Mouse (Mus musculus) heart, embryonic 15.5 days (tissue): ENCODE measurements at regions not wholly inside any gene's neighbourhood (a gene's known extent, or its start where the extent isn't known, plus 50 kb on each side); places are given as distances from the start of the nearest gene placed in this dataset.

Source experiments
- ATAC-seq: fragments of 200-750 bp; cut with Nextera tagmentation; replicated peaks from 2 replicates; pipeline ENCODE4 v1.8.0; 2017; ENCODE audit warnings: low read depth, moderate TSS enrichment; ENCODE audit not compliant: insufficient number of reproducible peaks, insufficient read depth, low FRiP score
- H3K27ac ChIP-seq: fragments of 300-500 bp; sonication (generic); 2 replicates; pipeline ENCODE4 v1.5.1; 2015; ENCODE audit warnings: mild to moderate bottlenecking, inconsistent platforms
- H3K27me3 ChIP-seq: fragments of 300-500 bp; sonication (generic); 2 replicates; pipeline ENCODE4 v1.6.1; 2015; ENCODE audit warnings: inconsistent platforms
- H3K36me3 ChIP-seq: fragments of 300-500 bp; sonication (generic); 2 replicates; pipeline ENCODE4 v1.6.1; 2015; ENCODE audit warnings: mild to moderate bottlenecking, inconsistent platforms
- H3K4me1 ChIP-seq: fragments of 300-500 bp; sonication (generic); replicated peaks from 2 replicates; pipeline ENCODE4 v1.6.1; 2015; ENCODE audit warnings: inconsistent platforms
- H3K4me2 ChIP-seq: fragments of 300-500 bp; sonication (generic); 2 replicates; pipeline ENCODE4 v1.6.1; 2015; ENCODE audit warnings: inconsistent platforms, mild to moderate bottlenecking, moderate library complexity
- H3K4me3 ChIP-seq: fragments of 300-500 bp; sonication (generic); 2 replicates; pipeline ENCODE4 v1.5.1; 2015; ENCODE audit warnings: mild to moderate bottlenecking, inconsistent platforms
- H3K9ac ChIP-seq: fragments of 300-500 bp; sonication (generic); 2 replicates; pipeline ENCODE4 v1.6.1; 2015; ENCODE audit warnings: mild to moderate bottlenecking, inconsistent platforms
- H3K9me3 ChIP-seq: fragments of 300-500 bp; sonication (generic); replicated peaks from 2 replicates; pipeline ENCODE4 v1.6.1; 2016; ENCODE audit warnings: inconsistent platforms
- WGBS: fragments of 180-500 bp; shearing (Covaris S2); methylation state at CpG from one replicate; pipeline ENCODE4 v1.1.7; 2015; ENCODE audit warnings: mixed read lengths; 5-methylcytosine and 5-hydroxymethylcytosine counted together

- Histone ChIP-seq H3K4me2 (no peak overlapping the region), H3K9ac (no peak overlapping the region), H3K4me3 (no peak overlapping the region), H3K4me1 (0 out of 2 replicates have a peak, but pooled peaks cover 3% of the 10 kb centered on the region), H3K27me3 (no peaks in the 10 kb centered on the region), H3K9me3 (no peaks in the 10 kb centered on the region), H3K27ac (no peak overlapping the region), H3K36me3 (no peaks in the 10 kb centered on the region)
- 73% methylated on average over 4 of the region's 4 CpGs for WGBS
- no peak for ATAC-seq
Observed at GRCm38 (mm10) chr2:114259539-114259938, 58.3 kb upstream of the Zfp770 start.
